Mouse (Mus musculus) testis, adult 2 months (tissue): ENCODE data around the gene Wdfy4.

Source experiments
- CTCF ChIP-seq: fragments of 200-500 bp; IDR thresholded peaks from 2 replicates; pipeline ENCODE4 v1.5.1; 2012; ENCODE audit warnings: low read depth, mild to moderate bottlenecking, inconsistent platforms, low read length, moderate library complexity; ENCODE audit not compliant: control insufficient read depth, insufficient read depth, insufficient replicate concordance
- POLR2A ChIP-seq: fragments of 200-500 bp; IDR thresholded peaks from 2 replicates; pipeline ENCODE4 v1.6.1; 2012; ENCODE audit warnings: low read depth, mild to moderate bottlenecking, inconsistent platforms, low read length, moderate library complexity; ENCODE audit not compliant: control insufficient read depth

DNA sequence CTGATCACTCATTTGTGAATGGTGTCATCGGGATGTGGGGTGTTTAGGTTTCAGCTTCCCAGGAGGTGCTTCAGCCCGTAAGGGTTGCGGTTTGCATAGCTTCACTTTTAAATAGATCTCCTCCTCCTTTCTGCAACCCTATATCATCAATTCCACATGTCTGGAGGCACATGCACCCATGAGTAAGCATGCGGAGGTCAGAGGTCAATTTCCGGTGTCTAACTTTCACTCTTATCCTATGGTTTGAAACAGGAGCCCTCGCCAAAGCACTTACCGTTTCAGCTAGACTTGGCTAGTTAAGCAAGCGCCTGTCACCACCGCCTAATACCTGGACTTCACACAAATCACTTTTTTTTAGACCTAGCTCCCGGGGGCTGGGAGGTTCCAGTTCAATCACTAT is 220.6 kb downstream of the Wdfy4 start:
- TF ChIP-seq POLR2A: no peak
- TF ChIP-seq CTCF: no peak
